Mouse (Mus musculus) heart, postnatal 0 days (tissue): Measurements from ENCODE around the gene Slc8b1. TPM values are rescaled to one million over a fixed set of nuclear protein-coding genes. Genes with fewer than 3 reads are reported as not detected.

Experiments used
- ATAC-seq: fragments of 200-750 bp; cut with Nextera tagmentation; 2 replicates; pipeline ENCODE4 v1.8.0; 2017; ENCODE audit warnings: low read depth, moderate number of reproducible peaks, moderate library complexity; ENCODE audit not compliant: insufficient read depth
- DNase-seq: peaks from one replicate; pipeline ENCODE4 v3.0.0-alpha.2; 2016; ENCODE audit warnings: low spot score
- H3K27ac ChIP-seq: fragments of 300-500 bp; sonication (generic); 2 replicates; pipeline ENCODE4 v1.5.1; 2014; ENCODE audit warnings: low read depth, mild to moderate bottlenecking
- H3K27me3 ChIP-seq: fragments of 300-500 bp; sonication (generic); 2 replicates; pipeline ENCODE4 v1.6.1; 2014; ENCODE audit warnings: low read length, mixed read lengths; ENCODE audit not compliant: control insufficient read depth, insufficient read depth
- H3K36me3 ChIP-seq: fragments of 300-500 bp; sonication (generic); replicated peaks from 2 replicates; pipeline ENCODE4 v1.6.1; 2014; ENCODE audit warnings: low read length, mixed read lengths; ENCODE audit not compliant: control insufficient read depth, insufficient read depth
- H3K4me1 ChIP-seq: fragments of 300-500 bp; sonication (generic); 2 replicates; pipeline ENCODE4 v1.6.1; 2014; ENCODE audit warnings: antibody characterized with exemption; ENCODE audit not compliant: control insufficient read depth, insufficient read depth
- H3K4me2 ChIP-seq: fragments of 300-500 bp; sonication (generic); 2 replicates; pipeline ENCODE4 v1.6.1; 2014; ENCODE audit warnings: low read depth, mild to moderate bottlenecking, low read length, moderate library complexity
- H3K4me3 ChIP-seq: fragments of 300-500 bp; sonication (generic); 2 replicates; pipeline ENCODE4 v1.5.1; 2014; ENCODE audit warnings: low read depth, low read length
- H3K9ac ChIP-seq: fragments of 300-500 bp; sonication (generic); replicated peaks from 2 replicates; pipeline ENCODE4 v1.6.1; 2014; ENCODE audit warnings: low read depth, low read length, mixed read lengths
- H3K9me3 ChIP-seq: fragments of 300-500 bp; sonication (generic); replicated peaks from 2 replicates; pipeline ENCODE4 v1.6.1; 2016; ENCODE audit warnings: low read length; ENCODE audit not compliant: control insufficient read depth
- CTCF ChIP-seq: IDR thresholded peaks from 2 replicates; pipeline ENCODE4 v1.5.1; 2016; ENCODE audit warnings: antibody characterized with exemption, control low read depth, low read depth
- EP300 ChIP-seq: IDR thresholded peaks from 2 replicates; pipeline ENCODE4 v1.6.1; 2016; ENCODE audit warnings: antibody characterized with exemption, low read depth
- WGBS: fragments of 180-500 bp; shearing (Covaris S2); extraction: QIAGEN DNeasy Blood & Tissue Kit; methylation state at CpG from one replicate; pipeline ENCODE4 v1.1.7; 2014; 5-methylcytosine and 5-hydroxymethylcytosine counted together
- polyA plus RNA-seq: library from polyadenylated mRNA; unstranded; fragments of >200 nt; fragmentation: Nextera tagmentation; extraction: Ambion mirVana; gene quantifications from 2 replicates; pipeline ENCODE4 v1.2.1, GENCODE M21; 2015
- total RNA-seq: library from RNA; depleted of rRNA; stranded (reverse); fragments of >200 nt; gene quantifications from 2 replicates; pipeline ENCODE4 v1.2.3, GENCODE M21; 2014; ENCODE audit warnings: low replicate concordance

The Slc8b1 gene
- total and polyA plus RNA-seq, 2 experiments from 2014 or later = 3.6 to 16.0 TPM

- H3K36me3 ChIP-seq = peaks cover 50% of the 10 kb centered on the region
- H3K9ac ChIP-seq = no peak overlapping the region
- 89% methylated on average over 24 of the region's 24 CpGs for WGBS
- no peak overlapping the region for H3K4me2 ChIP-seq
- H3K4me1 ChIP-seq = no peaks in the 10 kb centered on the region
- DNase-seq (no peak), ATAC-seq (no peak)
- TF ChIP-seq EP300 (no peak), CTCF (no peak)
- no peaks in the 10 kb centered on the region for H3K9me3 ChIP-seq
- no peak overlapping the region for H3K27ac ChIP-seq
- H3K4me3 ChIP-seq = no peak overlapping the region
- H3K27me3 ChIP-seq = no peaks in the 10 kb centered on the region
These were observed 44.9 kb downstream of the Slc8b1 start for GRCm38 (mm10) chr5:120555871-120556270.

DNA sequence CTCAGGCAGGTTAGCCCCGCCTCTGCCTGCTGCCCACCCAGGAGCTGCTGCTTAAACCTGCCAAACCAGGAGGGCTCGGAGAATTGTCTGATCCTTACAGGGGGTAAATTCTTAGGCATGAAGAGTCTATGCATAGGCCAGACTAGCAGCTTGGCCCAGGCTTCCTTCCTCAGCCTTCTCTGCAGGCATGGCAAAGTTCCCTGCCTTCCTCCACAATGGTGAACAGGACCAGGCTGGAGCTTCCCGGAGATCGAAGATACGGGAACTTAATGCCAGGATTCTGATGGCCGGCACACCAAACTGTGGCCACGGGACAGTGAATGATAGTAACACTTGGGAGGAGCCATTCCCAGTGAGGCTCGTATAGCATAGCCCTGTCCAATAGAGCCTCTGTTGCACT is 47.1 kb downstream of the Slc8b1 start:
- Histone ChIP-seq H3K9ac (no peak overlapping the region), H3K36me3 (peaks cover 35% of the 10 kb centered on the region), H3K27ac (no peak overlapping the region), H3K4me2 (no peak overlapping the region), H3K4me1 (peaks cover 5% of the 10 kb centered on the region; the same call in 1 of the 2 replicates), H3K27me3 (no peaks in the 10 kb centered on the region), H3K4me3 (no peak overlapping the region), H3K9me3 (no peaks in the 10 kb centered on the region)
- DNase-seq (no peak), ATAC-seq (no peak)
- WGBS = 82% methylated on average over 8 of the region's 8 CpGs
- TF ChIP-seq CTCF = no peak
- TF ChIP-seq EP300 = no peak

GRCm38 (mm10) chr5:120558762-120559161 is 47.8 kb downstream of the Slc8b1 start:
- peaks cover 28% of the 10 kb centered on the region for H3K36me3 ChIP-seq
- TF ChIP-seq CTCF = no peak
- no peak for TF ChIP-seq EP300
- ATAC-seq (no peak), DNase-seq (no peak)
- H3K4me3 ChIP-seq = no peak overlapping the region
- WGBS = 60% methylated on average over 14 of the region's 14 CpGs
- H3K9me3 ChIP-seq = no peaks in the 10 kb centered on the region
- peaks cover 11% of the 10 kb centered on the region; the same call in 1 of the 2 replicates for H3K4me1 ChIP-seq
- H3K27me3 ChIP-seq = no peaks in the 10 kb centered on the region
- H3K27ac ChIP-seq = no peak overlapping the region
- no peak overlapping the region for H3K4me2 ChIP-seq
- no peak overlapping the region for H3K9ac ChIP-seq

- 74% methylated on average over 9 of the region's 9 CpGs for WGBS
These were observed 49.2 kb downstream of the Slc8b1 start for GRCm38 (mm10) chr5:120560129-120560615.

GRCm38 (mm10) chr5:120560616-120561311 is 49.8 kb downstream of the Slc8b1 start:
- H3K4me1 ChIP-seq = peaks cover 19% of the 10 kb centered on the region
- H3K27ac ChIP-seq = peak overlapping the region; percentile 9; the same call in 1 of the 2 replicates
- no peak overlapping the region for H3K9ac ChIP-seq
- peak; percentile 49 for DNase-seq
- ATAC-seq = peak; percentile 39
- H3K4me3 ChIP-seq = no peak overlapping the region
- peaks cover 14% of the 10 kb centered on the region; the same call in 1 of the 2 replicates for H3K36me3 ChIP-seq
- peak overlapping the region; percentile 34 for H3K4me2 ChIP-seq
- H3K9me3 ChIP-seq = no peaks in the 10 kb centered on the region
- H3K27me3 ChIP-seq = no peaks in the 10 kb centered on the region
- 29% methylated on average over 16 of the region's 16 CpGs for WGBS
- TF ChIP-seq CTCF (no peak), EP300 (no peak)

More at GRCm38 (mm10) chr5:120560129-120560615, 49.2 kb downstream of the Slc8b1 start:
- Histone ChIP-seq H3K9ac (no peak overlapping the region), H3K36me3 (peaks cover 18% of the 10 kb centered on the region; the same call in 1 of the 2 replicates), H3K27me3 (no peaks in the 10 kb centered on the region), H3K4me3 (no peak overlapping the region), H3K9me3 (no peaks in the 10 kb centered on the region), H3K4me2 (no peak overlapping the region), H3K4me1 (peaks cover 15% of the 10 kb centered on the region; the same call in 1 of the 2 replicates), H3K27ac (no peak overlapping the region)
- no peak for ATAC-seq
- no peak for DNase-seq
- no peak for TF ChIP-seq CTCF
- no peak for TF ChIP-seq EP300
